Mouse (Mus musculus): Measurements from ENCODE around the gene Gm21972.
A peak's percentile ranks its signal among the peaks of the same experiment; 100 is the strongest.

The Gm21972 gene

DNA sequence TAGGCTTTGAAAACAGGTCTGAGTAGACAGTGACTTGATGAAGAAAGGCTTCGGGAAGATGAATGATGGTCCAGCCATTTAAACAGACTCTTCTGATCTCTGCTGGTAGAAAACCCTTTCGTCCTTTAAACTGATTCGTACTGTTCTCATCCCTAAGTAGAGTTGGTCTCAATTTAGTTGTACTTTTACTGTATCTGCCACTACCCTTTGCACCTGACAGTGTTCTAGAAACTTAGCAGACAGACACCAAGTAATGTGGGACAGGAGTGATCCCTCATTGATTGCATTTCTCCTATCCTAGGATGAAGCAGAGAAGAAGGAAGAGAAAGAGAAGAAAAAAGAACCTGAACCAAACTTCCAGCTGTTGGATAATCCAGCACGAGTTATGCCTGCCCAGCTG lies at the start of gene Gm21972:
Gene Gm21972 (plus strand): TSS at position 301 of the 400 bp plus-strand sequence.
- no peak for DNase-seq (ENCODE audit: extremely low read depth, low read depth)

DNA sequence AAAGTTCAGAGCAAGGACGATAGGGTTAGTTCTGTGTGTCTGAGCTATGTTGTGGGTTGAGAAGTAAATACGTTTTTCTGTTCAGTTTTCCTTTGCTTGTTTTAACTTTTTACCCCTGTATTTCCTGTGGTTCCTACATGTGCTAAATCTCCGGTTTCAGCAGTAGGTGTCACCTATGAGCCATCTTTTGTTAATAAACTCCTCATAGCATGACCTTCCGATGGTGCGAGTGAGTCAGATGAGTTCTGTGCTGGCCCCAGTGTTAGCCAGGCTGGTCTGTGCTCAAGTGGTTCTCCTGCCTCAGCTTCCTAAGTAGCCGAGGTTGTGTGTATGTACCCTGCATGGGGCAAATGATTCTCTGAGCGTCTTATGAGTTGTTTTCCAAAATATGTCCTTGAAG lies 39.0 kb upstream of the Gm21972 start:
- no peak for DNase-seq (ENCODE audit: extremely low read depth, low read depth)

DNA sequence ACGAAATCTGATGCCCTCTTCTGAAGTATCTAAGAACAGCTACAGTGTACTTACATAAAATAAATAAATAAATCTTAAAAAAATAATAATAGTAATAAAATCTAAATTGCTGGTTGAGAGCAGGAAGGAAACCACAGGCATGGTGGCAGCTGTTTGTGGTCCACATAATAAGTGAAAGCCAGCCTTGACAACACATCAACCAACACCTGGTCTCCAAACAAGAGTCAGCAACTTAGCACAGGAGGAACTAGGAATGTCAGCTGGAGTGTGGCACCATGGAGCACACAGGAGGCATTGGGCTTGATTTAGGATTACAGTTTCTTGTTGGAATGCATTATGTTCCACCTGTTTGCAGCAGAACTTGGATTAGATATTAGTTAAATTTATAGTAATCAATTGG lies 28.4 kb upstream of the Gm21972 start:
- DNase-seq (ENCODE audit: extremely low read depth, low read depth) = no peak

DNA sequence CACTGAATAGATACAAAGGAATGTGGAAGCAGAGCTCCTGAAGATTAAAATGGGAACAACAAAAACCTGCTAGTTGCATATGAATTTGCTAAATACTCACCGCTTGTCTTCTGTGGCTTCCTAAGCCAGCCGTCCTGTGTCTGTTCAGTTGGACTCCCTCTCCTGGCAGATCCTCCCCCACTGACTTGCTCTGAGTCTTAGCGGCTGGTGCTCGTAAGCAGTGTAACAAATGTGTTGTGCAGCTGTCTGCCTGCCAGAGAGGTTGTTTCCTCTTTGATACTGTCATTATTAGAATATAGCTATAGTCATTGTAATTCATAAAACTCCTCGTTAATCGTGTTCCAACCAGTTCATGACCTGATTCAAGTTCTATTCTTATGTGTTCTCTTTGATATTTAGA lies 21.7 kb upstream of the Gm21972 start, which contains the start of gene Htr2b:
Gene Htr2b (minus strand): TSS at position 192 of the 400 bp plus-strand sequence.
- DNase-seq (ENCODE audit: extremely low read depth, low read depth) = no peak

DNA sequence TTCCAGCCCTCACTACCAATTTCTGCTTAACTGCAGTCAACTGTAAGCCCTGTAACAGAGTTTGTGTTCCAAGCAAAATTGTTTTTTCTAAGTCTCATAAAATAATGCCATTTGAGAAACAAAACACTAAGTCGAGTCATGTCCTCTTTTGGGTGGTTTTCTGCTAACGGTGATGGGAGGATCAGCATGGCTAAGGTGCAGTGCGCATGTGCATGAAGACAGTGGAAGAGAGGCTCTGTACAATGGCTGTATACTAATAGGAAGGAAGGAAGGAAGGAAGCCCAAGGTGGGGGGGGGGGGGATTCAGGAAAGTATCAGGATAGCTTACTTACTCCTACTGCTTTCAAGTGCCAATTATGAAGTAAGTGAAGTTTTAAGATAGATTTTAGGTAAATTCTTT lies 19.3 kb upstream of the Gm21972 start:
- DNase-seq (ENCODE audit: extremely low read depth, low read depth) = no peak

DNA sequence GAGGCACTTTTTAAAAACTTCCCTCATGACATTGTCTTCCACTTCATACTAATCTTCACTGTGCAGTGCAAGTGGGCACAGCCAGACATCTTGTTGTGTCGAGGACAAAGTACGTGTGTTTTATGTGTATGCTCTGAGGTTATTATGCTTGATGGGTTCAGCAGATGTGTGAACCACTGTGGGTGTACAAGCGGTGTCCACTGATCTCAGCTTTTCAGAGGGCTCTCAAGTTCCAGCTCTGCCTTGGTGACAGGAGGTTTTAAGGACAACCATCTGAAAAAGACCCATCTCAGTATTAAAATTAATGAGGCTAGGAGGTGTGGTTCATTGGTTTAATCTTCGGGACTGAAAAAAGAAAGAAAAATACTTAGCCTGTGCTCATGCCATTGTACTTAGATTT lies 13.9 kb upstream of the Gm21972 start:
- no peak for DNase-seq (ENCODE audit: extremely low read depth, low read depth)

DNA sequence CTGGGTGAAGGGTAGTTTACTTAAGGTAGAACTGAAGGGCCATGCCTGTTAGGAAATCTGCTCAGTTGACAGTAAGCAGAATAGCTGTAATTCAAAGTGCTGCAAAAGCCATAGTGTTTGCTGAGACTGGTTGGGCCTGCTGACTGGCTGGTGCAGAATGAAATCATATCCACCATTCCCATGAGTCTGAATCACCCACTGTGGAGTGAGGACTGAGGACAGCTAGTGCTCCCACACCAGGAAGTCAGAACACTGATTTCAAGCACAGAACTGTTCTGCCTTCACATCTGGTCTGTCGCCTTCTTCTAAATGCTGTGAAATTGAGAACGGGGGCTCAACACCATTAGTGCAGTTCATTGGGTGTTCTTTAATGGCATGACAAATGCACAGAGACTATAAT lies 7.4 kb upstream of the Gm21972 start:
- no peak for DNase-seq (ENCODE audit: extremely low read depth, low read depth)

DNA sequence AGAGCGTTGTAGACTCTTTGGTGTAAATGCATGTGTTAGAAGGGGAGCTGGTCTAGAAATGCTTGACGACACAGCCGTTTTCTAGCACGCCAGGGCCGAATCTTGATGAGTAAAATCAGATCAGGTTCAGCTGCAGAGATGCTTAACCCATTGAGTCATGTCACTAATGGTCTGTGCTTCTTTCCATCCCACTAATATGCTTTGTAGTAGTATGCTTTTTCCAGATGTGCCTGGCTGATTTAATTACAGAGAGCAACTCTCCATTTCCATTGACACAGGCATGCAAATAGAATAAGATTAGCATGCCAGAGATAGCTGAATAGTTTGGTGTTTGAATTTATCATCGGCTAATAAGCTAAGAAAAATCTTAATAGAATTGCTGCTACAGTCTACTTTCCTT lies 1.9 kb downstream of the Gm21972 start:
- DNase-seq (ENCODE audit: extremely low read depth, low read depth) = no peak

DNA sequence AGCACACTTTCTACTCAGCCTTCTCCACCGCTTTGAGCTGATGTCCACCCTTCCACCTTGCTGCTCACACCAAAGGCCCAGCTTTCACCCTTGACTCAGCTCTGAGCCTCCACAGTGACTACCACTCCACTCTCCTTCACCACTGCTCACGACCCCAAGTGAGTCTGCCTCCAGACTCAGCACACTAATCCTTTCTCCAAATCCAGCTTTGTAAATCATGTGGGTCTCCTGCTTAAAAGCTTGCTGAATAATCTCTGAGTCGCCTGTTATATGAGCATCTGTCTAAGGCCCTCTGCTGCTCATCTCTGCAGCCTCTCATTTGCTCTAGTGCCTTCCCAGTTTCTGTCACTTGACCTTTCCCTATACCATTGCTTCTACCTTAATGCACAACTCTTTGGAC lies 7.6 kb downstream of the Gm21972 start:
- no peak for DNase-seq (ENCODE audit: extremely low read depth, low read depth)

DNA sequence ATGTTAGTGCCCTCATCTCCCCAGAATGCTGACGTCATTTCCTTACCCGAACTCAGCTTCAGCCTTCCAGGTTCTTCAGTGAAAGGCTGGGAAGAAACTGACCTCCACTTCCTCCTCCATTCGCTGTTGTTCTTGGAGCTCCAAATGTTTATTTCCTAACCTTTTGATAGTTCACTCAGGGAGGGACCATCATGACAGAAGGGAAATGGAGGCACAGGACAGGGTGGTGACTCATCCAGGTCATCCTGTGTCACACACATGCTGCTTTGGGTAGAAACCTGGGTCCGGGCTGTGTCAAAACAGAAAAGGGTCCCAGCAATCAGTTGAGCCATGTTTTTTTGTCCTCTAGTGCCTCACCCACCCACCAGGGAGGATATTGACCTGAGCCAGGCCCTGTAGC lies 9.7 kb downstream of the Gm21972 start:
- DNase-seq (ENCODE audit: extremely low read depth, low read depth) = no peak

DNA sequence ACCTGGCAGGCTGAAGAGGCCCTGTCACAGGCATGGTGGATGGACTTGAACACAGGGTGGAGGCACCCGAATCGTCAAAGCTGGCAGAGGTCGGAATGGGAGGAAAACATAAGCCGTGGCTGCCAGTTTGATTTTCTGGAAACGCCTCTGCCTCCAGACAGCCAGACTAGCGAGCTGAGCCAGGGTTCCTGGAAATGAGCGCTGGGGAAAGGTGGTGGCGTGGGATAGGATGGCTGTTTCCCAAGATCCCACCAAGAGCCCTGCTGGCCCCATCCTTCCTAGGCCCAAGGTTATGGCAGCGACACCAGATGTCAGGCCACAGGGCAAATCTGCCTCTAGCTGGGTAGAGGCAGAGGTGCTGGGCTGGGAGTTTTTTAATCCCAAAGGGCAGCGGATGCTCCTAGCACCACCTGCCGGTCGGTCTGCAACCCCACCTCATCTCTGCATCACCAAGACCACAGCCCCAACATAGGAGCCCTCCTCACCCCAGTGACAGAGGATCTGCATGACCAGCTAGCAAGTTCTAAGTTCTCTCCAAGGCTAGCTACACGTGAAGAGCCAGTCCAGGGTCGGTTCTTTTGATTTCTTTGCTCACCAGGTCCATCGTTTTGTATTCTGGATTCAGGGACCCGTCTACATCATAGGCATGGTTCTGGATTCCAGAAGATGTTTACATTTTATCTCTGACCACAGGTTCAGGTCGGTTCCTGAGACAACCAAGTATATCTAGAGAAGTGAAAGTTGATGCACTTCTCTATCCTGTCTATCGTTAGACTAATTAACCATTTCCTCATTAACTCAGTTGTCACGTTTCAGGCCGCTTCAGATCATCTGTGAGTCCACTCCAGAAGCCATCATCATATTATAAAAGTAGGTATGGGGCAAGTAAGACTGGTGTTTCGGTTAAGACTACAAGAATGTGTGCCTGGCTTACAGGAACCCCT lies 10.8 kb downstream of the Gm21972 start:
- DNase-seq (ENCODE audit: extremely low read depth, low read depth) = no peak

DNA sequence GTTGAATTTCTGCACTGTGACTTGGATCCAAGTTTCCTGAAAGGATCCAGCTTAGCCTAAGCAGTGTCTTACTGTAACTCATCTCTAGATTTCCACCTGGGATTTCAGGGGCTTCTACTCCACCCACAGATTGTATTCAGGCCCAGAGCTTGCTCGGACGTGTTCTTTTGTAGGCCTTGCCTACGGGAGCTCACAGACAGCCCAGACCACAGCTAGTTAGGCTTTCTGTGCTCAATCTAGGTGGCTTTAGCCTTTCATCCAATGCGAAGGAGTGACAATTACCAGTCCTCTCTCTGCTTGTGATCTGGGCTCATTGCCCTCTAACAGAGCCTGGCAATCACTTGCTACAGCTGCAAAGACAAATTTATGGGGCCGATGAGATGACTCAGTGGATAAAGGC lies 12.9 kb downstream of the Gm21972 start:
- DNase-seq (ENCODE audit: extremely low read depth, low read depth) = no peak

DNA sequence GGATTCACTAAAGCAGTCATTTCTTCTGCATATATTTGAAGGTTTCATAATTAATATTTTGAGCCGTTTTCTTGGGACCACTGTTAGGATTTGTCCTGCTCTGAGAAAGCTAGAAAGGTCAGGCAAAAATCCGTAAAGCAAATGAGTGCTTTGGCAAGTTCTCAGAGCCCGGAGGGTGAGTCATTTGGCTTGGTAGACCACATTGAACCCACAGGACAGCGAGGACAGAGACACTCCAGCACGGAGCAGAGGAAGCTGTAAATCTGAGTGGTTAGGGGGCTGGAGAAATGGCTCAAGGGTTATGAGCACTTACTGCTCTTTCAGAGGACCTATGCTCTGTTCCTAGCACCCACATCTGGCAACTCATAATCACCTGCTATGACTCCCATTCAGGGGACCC lies 14.1 kb downstream of the Gm21972 start:
- no peak for DNase-seq (ENCODE audit: extremely low read depth, low read depth)

DNA sequence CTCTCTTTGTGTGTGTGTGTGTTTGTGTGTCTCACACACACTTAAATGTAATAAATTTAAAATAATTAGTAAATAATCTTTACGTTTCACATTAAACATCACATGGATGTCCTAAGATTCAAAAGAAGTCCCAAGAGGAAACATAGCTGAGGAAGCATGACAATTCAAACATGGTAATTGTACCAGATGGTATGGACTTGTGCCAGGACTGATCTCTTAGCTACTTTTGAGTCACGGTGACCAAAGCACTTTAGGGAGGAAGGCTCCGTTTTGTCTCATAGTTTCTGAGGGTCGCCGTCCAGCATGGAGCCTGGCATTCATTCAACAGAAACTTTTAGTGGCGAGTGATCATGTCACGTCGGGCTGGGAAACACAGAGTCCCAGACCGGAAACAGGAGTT lies 14.7 kb downstream of the Gm21972 start:
- DNase-seq (ENCODE audit: extremely low read depth, low read depth) = no peak

DNA sequence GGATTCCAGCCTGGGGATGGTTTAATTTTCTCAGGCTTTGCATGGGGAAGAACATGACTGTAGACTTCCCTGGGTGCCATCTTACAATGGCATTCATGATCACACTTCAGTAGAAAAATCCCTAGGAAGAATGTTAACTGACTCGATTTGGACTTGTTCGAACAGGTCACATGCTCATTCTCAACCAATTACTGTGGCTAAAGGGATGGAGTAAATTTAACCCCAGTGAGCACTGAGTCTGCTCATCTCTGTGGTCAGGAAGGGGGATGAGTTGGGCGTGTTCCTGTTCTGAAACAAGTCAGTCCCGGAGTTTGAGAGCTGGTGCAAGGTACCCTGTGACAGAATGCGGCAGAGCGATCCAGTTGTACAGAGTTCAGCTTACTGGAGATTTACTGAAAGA lies 17.5 kb downstream of the Gm21972 start:
- no peak for DNase-seq (ENCODE audit: extremely low read depth, low read depth)

DNA sequence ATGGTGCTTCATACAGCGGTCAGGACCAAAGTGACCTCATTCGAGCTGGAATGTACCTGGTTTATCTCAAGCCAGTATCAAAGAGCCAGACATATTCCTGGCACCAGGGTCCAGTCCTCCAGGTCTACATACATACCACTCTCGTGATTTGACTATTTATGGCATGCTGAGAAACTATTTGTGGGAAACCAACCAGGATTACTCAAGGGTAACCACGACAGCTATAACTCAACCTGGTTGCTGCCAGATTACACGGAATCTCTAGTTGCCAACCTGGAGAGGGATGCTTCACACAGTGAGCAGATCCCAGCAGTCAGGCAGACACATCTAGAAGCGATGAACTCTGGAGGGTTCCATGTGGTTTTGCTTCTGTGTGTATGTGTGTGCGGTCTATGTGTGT lies 17.9 kb downstream of the Gm21972 start:
- no peak for DNase-seq (ENCODE audit: extremely low read depth, low read depth)

DNA sequence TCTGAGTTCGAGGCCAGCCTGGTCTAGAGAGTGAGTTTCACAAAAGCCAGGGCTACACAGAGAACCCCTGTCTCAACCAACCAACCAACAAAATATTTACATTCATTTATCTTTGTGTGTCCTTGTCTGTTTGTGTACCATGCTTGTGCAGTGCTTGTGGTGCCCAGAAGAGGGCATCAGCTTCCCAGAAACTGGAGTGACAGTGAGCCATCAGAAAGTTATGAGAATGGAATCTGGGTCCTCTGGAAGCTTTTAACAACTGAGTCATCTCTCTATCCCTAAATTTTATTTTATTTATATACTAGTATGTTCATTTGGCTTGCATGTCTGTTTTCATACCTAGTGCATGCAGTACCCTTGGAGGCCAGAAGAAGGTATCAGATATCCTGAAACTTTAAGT lies 19.2 kb downstream of the Gm21972 start:
- no peak for DNase-seq (ENCODE audit: extremely low read depth, low read depth)

DNA sequence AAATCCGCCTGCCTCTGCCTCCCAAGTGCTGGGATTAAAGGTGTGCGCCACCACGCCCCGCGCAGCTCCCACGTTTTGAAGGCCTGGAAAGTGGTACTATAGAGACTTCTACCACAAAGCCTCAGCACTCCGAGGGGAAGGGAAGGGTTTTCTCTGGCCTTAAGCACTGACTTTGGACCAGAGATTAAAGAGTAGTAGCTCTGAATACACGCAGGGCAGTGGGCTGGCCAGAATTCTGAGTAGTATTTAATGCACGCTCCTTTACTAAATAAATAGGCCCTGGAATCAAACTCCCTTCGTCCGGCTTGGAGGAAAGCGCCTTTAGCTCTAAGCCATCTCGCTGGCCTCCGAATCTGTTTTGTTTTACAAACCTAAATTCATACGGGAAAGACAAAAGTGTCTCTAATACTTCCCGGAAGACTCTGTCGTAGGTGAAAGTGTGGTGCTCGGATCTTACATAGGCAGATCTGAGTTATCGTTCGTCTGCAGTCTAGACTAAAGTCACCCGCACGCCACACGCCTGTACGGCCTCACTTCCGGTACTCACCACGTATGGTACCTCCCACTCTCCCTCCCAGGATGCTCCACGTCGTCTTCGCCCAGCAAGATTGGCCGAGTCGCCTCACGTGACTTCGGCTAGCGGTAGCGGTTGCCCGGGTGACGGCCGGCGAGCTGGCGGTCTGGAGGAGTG lies 20.8 kb downstream of the Gm21972 start, which contains the start of gene Armc9:
Gene Armc9 (plus strand): TSS at position 648 of the 691 bp plus-strand sequence.
- peak; percentile 96 for DNase-seq (ENCODE audit: extremely low read depth, low read depth)

DNA sequence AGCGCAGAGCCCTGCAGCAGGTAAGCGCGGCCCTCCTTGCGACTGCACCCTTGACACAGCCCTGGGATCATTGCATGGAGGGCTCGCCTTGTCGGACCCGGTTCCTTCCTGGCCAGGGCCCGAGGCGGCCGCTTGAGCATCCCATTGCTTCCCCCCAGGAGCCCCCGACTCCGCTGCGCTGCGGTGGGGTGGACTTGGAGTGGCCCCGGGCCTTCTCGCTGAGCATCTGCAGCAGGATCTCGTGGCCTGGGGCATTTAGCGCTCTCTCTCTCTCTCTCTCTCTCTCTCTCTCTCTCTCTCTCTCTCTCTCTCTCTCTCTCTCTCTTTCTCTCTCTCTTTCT lies 21.4 kb downstream of the Gm21972 start:
- DNase-seq (ENCODE audit: extremely low read depth, low read depth) = no peak

DNA sequence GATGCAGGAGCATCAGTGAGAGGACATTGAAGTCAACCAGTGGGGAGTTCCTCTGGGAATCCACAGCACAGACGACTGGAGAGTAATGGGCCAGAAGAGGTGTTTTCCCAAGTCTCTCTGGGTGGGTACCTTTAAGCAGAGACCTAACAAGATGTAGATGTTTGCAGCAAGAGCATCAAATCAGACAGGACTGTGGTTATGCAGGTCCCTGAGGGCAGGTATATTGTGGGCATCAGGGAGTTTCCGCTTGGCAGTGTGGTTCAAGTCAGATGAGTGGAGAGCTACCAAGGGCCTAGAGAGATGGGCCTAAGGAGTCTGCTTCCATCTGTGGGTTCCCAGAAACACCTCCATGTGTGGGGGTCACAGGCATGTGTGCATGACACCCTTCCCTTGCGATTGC lies 22.6 kb downstream of the Gm21972 start:
- DNase-seq (ENCODE audit: extremely low read depth, low read depth) = no peak

DNA sequence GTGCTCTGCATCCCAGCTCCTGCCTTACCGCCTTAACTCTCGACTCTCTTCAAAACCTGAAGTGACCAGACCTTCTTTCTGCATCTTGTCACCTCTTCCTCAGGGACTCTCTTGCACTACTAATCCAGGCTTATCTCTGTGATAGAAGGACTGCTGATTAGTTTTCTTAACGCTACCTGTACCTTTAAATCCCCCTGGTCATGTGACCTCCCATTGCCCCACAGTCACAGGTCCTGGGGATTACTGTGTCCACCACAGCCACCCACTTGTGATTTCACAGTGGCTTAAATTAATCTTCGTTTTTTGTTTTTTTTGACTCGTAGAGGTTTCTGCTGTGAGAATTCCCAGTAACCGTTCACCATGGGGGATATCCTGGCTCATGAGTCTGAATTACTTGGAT lies 23.2 kb downstream of the Gm21972 start:
- DNase-seq (ENCODE audit: extremely low read depth, low read depth) = no peak

DNA sequence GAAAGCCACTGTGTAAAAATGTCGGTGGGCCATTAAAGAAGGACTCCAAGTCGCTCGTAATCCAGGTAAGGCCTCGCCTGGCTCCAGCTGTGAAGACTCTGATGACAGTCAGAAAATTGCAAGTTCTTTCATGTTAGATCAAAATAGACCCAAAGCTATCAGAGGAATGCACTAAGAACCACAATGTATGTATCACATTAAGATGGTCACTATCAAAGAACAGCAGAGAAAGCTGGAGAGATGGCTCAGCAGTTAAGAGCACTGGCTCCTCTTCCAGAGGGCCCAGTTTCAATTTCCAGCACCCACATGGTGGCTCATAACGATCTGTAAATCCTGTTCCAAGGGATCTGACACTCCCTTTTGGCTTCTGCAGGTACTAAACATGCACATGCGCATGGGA lies 26.6 kb downstream of the Gm21972 start:
- DNase-seq (ENCODE audit: extremely low read depth, low read depth) = no peak

DNA sequence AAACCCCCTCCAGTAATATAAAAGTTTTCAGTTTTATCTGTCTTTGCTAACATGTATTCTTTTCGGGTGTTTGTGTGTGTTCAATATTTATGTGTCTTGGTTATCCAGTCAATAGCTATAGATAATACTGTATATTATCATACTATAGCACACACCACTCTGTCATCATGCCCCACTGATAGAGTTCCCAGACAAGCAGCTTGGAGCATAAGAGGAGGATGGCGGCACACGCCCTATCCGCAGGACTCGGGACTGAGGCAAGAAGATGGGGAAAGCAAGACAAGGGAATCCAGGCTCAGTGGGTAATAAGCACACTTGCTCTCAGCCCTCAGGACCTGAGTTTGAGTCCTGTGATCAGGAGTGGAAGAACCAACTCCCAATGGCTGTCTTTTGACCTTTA lies 27.0 kb downstream of the Gm21972 start:
- DNase-seq (ENCODE audit: extremely low read depth, low read depth) = no peak

Data from MEL-GATA-1-ER (cell line).